Mouse (Mus musculus) myocyte (in vitro differentiated cells): ENCODE measurements around the gene Pcgf5.

Source experiments
- CEBPB ChIP-seq: IDR thresholded peaks from 2 replicates; pipeline ENCODE4 v1.6.1; 2011; ENCODE audit warnings: mild to moderate bottlenecking, moderate library complexity; ENCODE audit not compliant: poor library complexity, insufficient read depth, severe bottlenecking
- E2F4 ChIP-seq: IDR thresholded peaks from one replicate; pipeline ENCODE4 v1.6.1; 2011; ENCODE audit warnings: mild to moderate bottlenecking, control low read depth, moderate library complexity; ENCODE audit not compliant: insufficient read depth
- MAX ChIP-seq: IDR thresholded peaks from one replicate; pipeline ENCODE4 v1.6.1; 2011; ENCODE audit warnings: low read depth, mild to moderate bottlenecking, control low read depth
- MYOD1 ChIP-seq, 3 experiments: IDR thresholded peaks; one replicate each; pipeline ENCODE4 v1.6.1; 2011; ENCODE audit warnings: control low read depth in 2 of 3, low read depth in 2 of 3, mild to moderate bottlenecking in 2 of 3, moderate library complexity in 1 of 3; ENCODE audit not compliant: insufficient read length in 2 of 3, control insufficient read depth in 1 of 3
- MYOG ChIP-seq, 3 experiments: IDR thresholded peaks; one replicate each; pipeline ENCODE4 v1.6.1; 2011; ENCODE audit warnings: control low read depth in 2 of 3, low read depth in 2 of 3, mild to moderate bottlenecking in 2 of 3; ENCODE audit not compliant: insufficient read length in 2 of 3, control insufficient read depth in 1 of 3, insufficient read depth in 1 of 3
- POLR2A ChIP-seq: IDR thresholded peaks from one replicate; pipeline ENCODE4 v1.6.1; 2011; ENCODE audit warnings: low read depth, mild to moderate bottlenecking, control low read depth, moderate library complexity; ENCODE audit not compliant: insufficient read length
- POLR2AphosphoS2 ChIP-seq: IDR thresholded peaks from one replicate; pipeline ENCODE4 v1.6.1; 2011; ENCODE audit warnings: low read depth, control low read depth; ENCODE audit not compliant: insufficient read length
- TCF3 ChIP-seq: IDR thresholded peaks from one replicate; pipeline ENCODE4 v1.6.1; 2011; ENCODE audit warnings: low read depth, control low read depth; ENCODE audit not compliant: insufficient read length
- USF1 ChIP-seq: IDR thresholded peaks from one replicate; pipeline ENCODE4 v1.6.1; 2011; ENCODE audit warnings: low read depth, mild to moderate bottlenecking, control low read depth, moderate library complexity

DNA sequence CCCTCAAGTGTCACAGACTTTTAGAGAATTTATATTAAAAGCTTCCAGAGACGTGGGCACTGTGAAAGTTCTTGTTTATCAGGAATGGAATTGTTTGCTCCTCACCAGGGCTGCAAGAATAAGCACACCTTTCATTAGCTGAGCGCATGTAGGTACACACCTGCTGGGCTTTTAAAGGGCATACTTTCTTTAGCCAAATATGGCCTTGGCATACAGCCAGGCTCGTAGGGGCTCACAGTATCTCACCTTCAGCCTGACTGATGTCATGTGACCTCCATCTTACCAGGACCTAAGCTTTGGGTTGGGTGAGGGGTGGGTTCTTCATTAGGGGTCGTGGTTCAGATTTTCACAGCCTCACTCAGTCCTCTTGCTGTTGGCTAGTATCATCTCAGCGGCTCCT is 149.6 kb downstream of the Pcgf5 start:
- no peak for TF ChIP-seq POLR2A
- TF ChIP-seq MAX, result no peak
- TF ChIP-seq E2F4, result no peak
- no peak for TF ChIP-seq TCF3
- TF ChIP-seq USF1, result no peak
- no peak for TF ChIP-seq MYOG (IDR thresholded peaks at IDR 0.05; ENCODE audit: control insufficient read depth in 1 of 3, insufficient read depth in 1 of 3, insufficient read length in 2 of 3, low read depth in 2 of 3)
- TF ChIP-seq CEBPB, result no peak
- no peak for TF ChIP-seq POLR2AphosphoS2
- TF ChIP-seq MYOD1 (IDR thresholded peaks at IDR 0.05; ENCODE audit: control insufficient read depth in 1 of 3, insufficient read length in 2 of 3, low read depth in 2 of 3), result no peak
